Mouse (Mus musculus): ENCODE measurements around the gene Prpf4. TPM values are rescaled to one million over a fixed set of nuclear protein-coding genes. Genes with fewer than 3 reads are reported as not detected.

Prpf4 gene
- total RNA-seq (2012; rRNA removed) = 18.1 and 22.5 TPM in 2 replicates
- 33.5 and 33.9 TPM in 2 replicates for total RNA-seq (2014; rRNA removed)
- polyA plus RNA-seq (2012; ENCODE audit: insufficient read length, low read depth) = 31.6 and 33.7 TPM in 2 replicates

DNA sequence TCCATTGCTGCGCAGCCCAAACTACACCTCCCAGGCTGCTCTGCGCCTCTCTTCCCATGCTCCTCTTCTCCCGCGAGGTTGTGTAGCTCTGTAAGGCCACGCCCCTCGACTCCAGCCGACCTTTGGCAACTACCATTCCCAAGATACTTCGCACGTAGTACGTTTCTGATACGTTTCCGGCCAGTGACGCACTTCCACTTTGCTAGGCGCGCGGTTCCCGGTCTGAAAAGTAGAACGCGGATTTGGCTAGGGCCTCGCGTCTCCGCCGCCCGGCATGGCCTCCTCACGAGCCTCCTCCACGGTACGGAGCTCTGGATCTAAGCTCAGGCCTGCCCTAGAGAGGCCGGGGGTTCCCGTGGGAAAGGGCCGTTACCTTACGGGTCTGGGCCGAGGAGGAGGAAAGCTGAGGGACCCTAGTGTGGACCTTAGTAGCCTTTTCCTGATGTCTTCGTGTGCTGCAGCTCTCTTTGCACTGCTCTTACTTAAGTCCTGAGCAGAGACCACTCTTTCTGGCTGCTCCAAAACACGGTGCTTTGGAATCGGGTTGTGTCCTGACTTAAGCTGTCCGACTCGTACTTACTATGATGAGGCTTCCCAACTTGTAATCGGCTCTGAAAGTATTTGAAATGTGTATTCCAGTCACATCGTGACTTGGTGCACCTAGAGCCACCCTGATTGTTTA is at the start of gene Prpf4, which contains the start of gene Cdc26:
Gene Prpf4, plus strand, starts transcription at position 197 of the 682 bp plus-strand sequence.
Gene Cdc26, minus strand, starts transcription at position 42 of the 682 bp plus-strand sequence.
- Histone ChIP-seq H3K27me3 (replicated peaks) (no peaks in the 10 kb centered on the region), H3K9ac (ENCODE audit: insufficient read depth, low read depth) (peak within 1 kb of the TSS; percentile 95), H3K36me3 (replicated peaks in 1 of 2; ENCODE audit: control insufficient read depth in 1 of 2, insufficient read depth in 1 of 2, low read length in 1 of 2) (peaks cover 24 to 54% of the 10 kb centered on the region in 2 experiments), H3K27ac (ENCODE audit: insufficient read depth, low read depth) (peak within 1 kb of the TSS; percentile 66), H3K79me2 (replicated peaks; ENCODE audit: control insufficient read depth, extremely low read depth, insufficient read depth, poor library complexity, severe bottlenecking) (peaks cover 72% of the 10 kb centered on the region), H3K4me2 (ENCODE audit: insufficient read depth, low read depth, poor library complexity, severe bottlenecking) (peak within 1 kb of the TSS; percentile 95), H3K9me3 (replicated peaks; ENCODE audit: low read length) (no peaks in the 10 kb centered on the region), H3K4me3 (replicated peaks in 1 of 3; ENCODE audit: low read depth in 2 of 3, low read length in 2 of 3, poor library complexity in 1 of 3) (peak within 1 kb of the TSS; percentile 77 to 99 (median 80)), H3K4me1 (ENCODE audit: control insufficient read depth in 1 of 2, insufficient read depth in 2 of 2) (peaks cover 12 to 54% of the 10 kb centered on the region in 2 experiments)
- dilution Hi-C loops (cut with MboI; ENCODE audit: extremely low pct_ligation_motif_present, extremely low pct_unique_long_range_greater_than_20kb, low sequenced_read_pairs) (no loop called here), in situ Hi-C loops (cut with MboI; ENCODE audit: low pct_ligation_motif_present, low pct_unique_long_range_greater_than_20kb, low sequenced_read_pairs) (loop anchor here (10.0 kb wide), 1 partner anchor 96 kb away; the partner anchor contains the start of gene Hdhd3)
- peak; percentile 99 for DNase-seq (ENCODE audit: extremely low read depth)
- TF ChIP-seq UBTF (IDR thresholded peaks at IDR 0.05; ENCODE audit: low read depth, low read length) (no peak), USF2 (conservative IDR thresholded peaks at IDR 0.05; ENCODE audit: low read depth, low read length) (no peak), RAD21 (IDR thresholded peaks at IDR 0.05; ENCODE audit: low read depth, low read length) (no peak), TCF12 (IDR thresholded peaks at IDR 0.05; ENCODE audit: low read depth, low read length) (peak; percentile 82), MXI1 (IDR thresholded peaks at IDR 0.05; ENCODE audit: low read depth, low read length) (peak; percentile 84), JUND (conservative IDR thresholded peaks at IDR 0.05; ENCODE audit: low read depth, low read length) (no peak), CTCF (conservative IDR thresholded peaks at IDR 0.05 in 1 of 2, IDR thresholded peaks at IDR 0.05 in 1 of 2; ENCODE audit: low read depth in 2 of 2, low read length in 2 of 2) (no peak), BHLHE40 (IDR thresholded peaks at IDR 0.05; ENCODE audit: low read depth, low read length) (no peak), E2F4 (IDR thresholded peaks at IDR 0.05; ENCODE audit: insufficient replicate concordance, low read depth, low read length) (peak; percentile 87; the same call in 1 of the 2 replicates), NRF1 (IDR thresholded peaks at IDR 0.05; ENCODE audit: low read depth, low read length) (peak; percentile 62; the same call in 1 of the 2 replicates), PAX5 (IDR thresholded peaks at IDR 0.05; ENCODE audit: low read length) (no peak), MAX (IDR thresholded peaks at IDR 0.05; ENCODE audit: low read length) (peak; percentile 71; the same call in 1 of the 2 replicates), USF1 (IDR thresholded peaks at IDR 0.05; ENCODE audit: low read depth, low read length) (no peak), ZNF384 (IDR thresholded peaks at IDR 0.05; ENCODE audit: low read depth, low read length) (peak; percentile 18; the same call in 1 of the 2 replicates), POLR2AphosphoS2 (IDR thresholded peaks at IDR 0.05; ENCODE audit: low read depth, low read length) (peak; percentile 90), MEF2A (IDR thresholded peaks at IDR 0.05; ENCODE audit: borderline replicate concordance, low read depth, low read length) (peak; percentile 65), ZKSCAN1 (IDR thresholded peaks at IDR 0.05; ENCODE audit: borderline replicate concordance, low read depth, low read length) (no peak), TBP (conservative IDR thresholded peaks at IDR 0.05; ENCODE audit: low read depth, low read length) (0 out of 2 replicates have a peak, but pooled peaks have one; percentile 22), ZC3H11A (IDR thresholded peaks at IDR 0.05; ENCODE audit: low read depth, low read length) (no peak), CHD1 (IDR thresholded peaks at IDR 0.05; ENCODE audit: low read depth, low read length) (0 out of 2 replicates have a peak, but pooled peaks have one; percentile 3), POLR2A (IDR thresholded peaks at IDR 0.05; ENCODE audit: low read depth, low read length) (peak; percentile 97), SMC3 (IDR thresholded peaks at IDR 0.05; ENCODE audit: low read depth, low read length) (no peak), ZMIZ1 (IDR thresholded peaks at IDR 0.05; ENCODE audit: low read depth, low read length) (peak; percentile 89; the same call in 1 of the 2 replicates), IRF4 (IDR thresholded peaks at IDR 0.05; ENCODE audit: low read depth, low read length) (peak; percentile 55; the same call in 1 of the 2 replicates), JUN (IDR thresholded peaks at IDR 0.05; ENCODE audit: insufficient read depth, low read depth, low read length) (no peak), CHD2 (IDR thresholded peaks at IDR 0.05; ENCODE audit: low read length) (peak; percentile 99), GABPA (IDR thresholded peaks at IDR 0.05; ENCODE audit: insufficient replicate concordance, low read depth, low read length) (peak; percentile 66; the same call in 1 of the 2 replicates), RCOR1 (conservative IDR thresholded peaks at IDR 0.05; ENCODE audit: low read depth, low read length) (no peak), EP300 (IDR thresholded peaks at IDR 0.05; ENCODE audit: low read length) (no peak), MAFK (IDR thresholded peaks at IDR 0.05; ENCODE audit: insufficient replicate concordance, low read length) (no peak), SIN3A (IDR thresholded peaks at IDR 0.05; ENCODE audit: low read length) (peak; percentile 71; the same call in 1 of the 2 replicates), ETS1 (conservative IDR thresholded peaks at IDR 0.05; ENCODE audit: low read depth, low read length) (0 out of 2 replicates have a peak, but pooled peaks have one; percentile 6), NELFE (IDR thresholded peaks at IDR 0.05; ENCODE audit: low read depth, low read length) (peak; percentile 95), HCFC1 (IDR thresholded peaks at IDR 0.05; ENCODE audit: low read depth, low read length) (peak; percentile 95), KAT2A (IDR thresholded peaks at IDR 0.05; ENCODE audit: insufficient replicate concordance, low read length) (peak; percentile 97; the same call in 1 of the 2 replicates), ELF1 (IDR thresholded peaks at IDR 0.05; ENCODE audit: low read depth, low read length) (peak; percentile 82), MAZ (IDR thresholded peaks at IDR 0.05; ENCODE audit: low read depth, low read length) (no peak), MYC (IDR thresholded peaks at IDR 0.05; ENCODE audit: low read depth, low read length) (peak; percentile 81; the same call in 1 of the 2 replicates)
